Mouse (Mus musculus) common myeloid progenitor, adult 5-6 weeks (primary cell): ENCODE measurements around the gene Ino80. TPM values are rescaled to one million over a fixed set of nuclear protein-coding genes. Genes with fewer than 3 reads are reported as not detected.

Experiments used
- ATAC-seq: replicated peaks from 2 replicates; pipeline ENCODE4 v1.8.0; 2016; ENCODE audit warnings: low read depth, mild to moderate bottlenecking, moderate TSS enrichment, inconsistent platforms; ENCODE audit not compliant: poor library complexity, severe bottlenecking
- total RNA-seq: library from RNA; stranded (forward); fragments of 200-1000, 187-1606 nt; gene quantifications from 2 replicates; pipeline ENCODE4 v1.2.3, GENCODE M21; 2017

The Ino80 gene
- total RNA-seq, 1 experiment from 2014 or later, result 39.3 TPM

GRCm38 (mm10) chr2:119327102-119327480, 150.4 kb downstream of the Ino80 start:
- no peak for ATAC-seq

- no peak for ATAC-seq
Observed at GRCm38 (mm10) chr2:119326161-119327101, 151.1 kb downstream of the Ino80 start.

- ATAC-seq, result peak; percentile 34
Observed at GRCm38 (mm10) chr2:119325568-119326143, 151.8 kb downstream of the Ino80 start, which contains the start of gene Dll4. TSS of gene Dll4 (plus strand) at chr2:119325784.

GRCm38 (mm10) chr2:119324576-119325318, 152.7 kb downstream of the Ino80 start:
- no peak for ATAC-seq

GRCm38 (mm10) chr2:119323866-119324575, 153.5 kb downstream of the Ino80 start:
- ATAC-seq, result peak; percentile 33; the same call in 1 of the 2 replicates

Other genes starting within 250 kb of the Ino80 start
- gene Ppp1r14d, start 247.8 kb downstream of the Ino80 start, total RNA-seq, result not detected in 2 replicates
- 0.18 TPM in 1 of 2 replicates, not detected in the other for gene Spint1, start 240.3 kb downstream of the Ino80 start, total RNA-seq
- gene Rhov, start 206.4 kb downstream of the Ino80 start, total RNA-seq, result 0.05 TPM in 1 of 2 replicates, not detected in the other
- gene Vps18, start 188.9 kb downstream of the Ino80 start, total RNA-seq, result 12.8 and 22.5 TPM in 2 replicates
- not detected in 2 replicates for gene Dll4, start 151.9 kb downstream of the Ino80 start, total RNA-seq
- gene Chac1, start 126.5 kb downstream of the Ino80 start, total RNA-seq, result not detected in 2 replicates
- gene Exd1, start 69.9 kb upstream of the Ino80 start, total RNA-seq, result 0.05 and 0.09 TPM in 2 replicates
- 48.8 and 50.5 TPM in 2 replicates for gene Chp1, start 70.0 kb upstream of the Ino80 start, total RNA-seq
- gene Nusap1, start 140.6 kb upstream of the Ino80 start, total RNA-seq, result 89.7 and 98.6 TPM in 2 replicates
- 19.1 and 21.5 TPM in 2 replicates for gene Oip5, start 140.8 kb upstream of the Ino80 start, total RNA-seq
- 18.6 and 21.1 TPM in 2 replicates for gene Ndufaf1, start 185.1 kb upstream of the Ino80 start, total RNA-seq
- 42.6 and 48.0 TPM in 2 replicates for gene Rtf1, start 197.4 kb upstream of the Ino80 start, total RNA-seq